Mouse (Mus musculus) small intestine, adult 2 months (tissue): ENCODE measurements around the gene Slco3a1. TPM values are rescaled to one million over a fixed set of nuclear protein-coding genes. Genes with fewer than 3 reads are reported as not detected.
"Not testable (repeated sequence)": the region's sequence is repeated elsewhere in the genome, so short reads cannot be mapped to it uniquely, and the experiment has no call there.

Experiments used
- H3K27ac ChIP-seq: fragments of 200-500 bp; 2 replicates; pipeline ENCODE4 v1.5.1; 2012; ENCODE audit warnings: low read depth, low read length, control low read depth, inconsistent platforms; ENCODE audit not compliant: insufficient read depth
- H3K27me3 ChIP-seq: fragments of 200-500 bp; 2 replicates; pipeline ENCODE4 v1.6.1; 2012; ENCODE audit warnings: mild to moderate bottlenecking, moderate library complexity, low read length, inconsistent platforms; ENCODE audit not compliant: control insufficient read depth, insufficient read depth
- H3K36me3 ChIP-seq: fragments of 200-500 bp; 2 replicates; pipeline ENCODE4 v1.6.1; 2012; ENCODE audit warnings: mild to moderate bottlenecking, low read length, control low read depth, inconsistent platforms; ENCODE audit not compliant: control insufficient read depth, insufficient read depth
- H3K4me1 ChIP-seq: fragments of 200-500 bp; 2 replicates; pipeline ENCODE4 v1.6.1; 2012; ENCODE audit warnings: low read length, inconsistent platforms, mixed read lengths; ENCODE audit not compliant: control insufficient read depth, insufficient read depth, insufficient read length
- H3K4me3 ChIP-seq: fragments of 200-500 bp; 2 replicates; pipeline ENCODE4 v1.5.1; 2012; ENCODE audit warnings: low read depth, mild to moderate bottlenecking, control low read depth, inconsistent platforms, low read length, moderate library complexity
- CTCF ChIP-seq: fragments of 200-500 bp; IDR thresholded peaks from 2 replicates; pipeline ENCODE4 v1.5.1; 2012; ENCODE audit warnings: low read depth, mild to moderate bottlenecking, control low read depth, inconsistent platforms, low read length, moderate library complexity, mixed read lengths; ENCODE audit not compliant: insufficient replicate concordance, insufficient read length; ENCODE audit errors: extremely low read depth
- POLR2A ChIP-seq: fragments of 200-500 bp; IDR thresholded peaks from 2 replicates; pipeline ENCODE4 v1.6.1; 2012; ENCODE audit warnings: low read depth, mild to moderate bottlenecking, control low read depth, inconsistent platforms, low read length, moderate library complexity
- WGBS: fragments of 180-500 bp; shearing (Covaris S2); methylation state at CpG from one replicate; pipeline ENCODE4 v1.1.7; 2018; 5-methylcytosine and 5-hydroxymethylcytosine counted together
- polyA plus RNA-seq: library from polyadenylated mRNA; depleted of rRNA; stranded (reverse); fragments of >200 nt; gene quantifications from 2 replicates; pipeline ENCODE4 v1.2.3, GENCODE M21; 2012

Slco3a1 gene
- polyA plus RNA-seq, 1 experiment: 15.3 TPM

GRCm38 (mm10) chr7:74421591-74421990, 133.0 kb downstream of the Slco3a1 start:
- 68% methylated on average over 2 of the region's 2 CpGs for WGBS

GRCm38 (mm10) chr7:74419706-74420105, 134.9 kb downstream of the Slco3a1 start:
- Histone ChIP-seq H3K36me3 (no peaks in the 10 kb centered on the region), H3K4me1 (peaks cover 28% of the 10 kb centered on the region; the same call in 1 of the 2 replicates), H3K4me3 (no peak overlapping the region), H3K27me3 (no peaks in the 10 kb centered on the region), H3K27ac (no peak overlapping the region)
- no peak for TF ChIP-seq POLR2A
- TF ChIP-seq CTCF: no peak
- WGBS: 80% methylated on average over 4 of the region's 4 CpGs

More at GRCm38 (mm10) chr7:74421591-74421990, 133.0 kb downstream of the Slco3a1 start:
- TF ChIP-seq POLR2A (no peak), CTCF (no peak)
- Histone ChIP-seq H3K4me3 (no peak overlapping the region), H3K4me1 (peaks cover 28% of the 10 kb centered on the region; the same call in 1 of the 2 replicates), H3K36me3 (no peaks in the 10 kb centered on the region), H3K27ac (no peak overlapping the region), H3K27me3 (no peaks in the 10 kb centered on the region)

GRCm38 (mm10) chr7:74417009-74417408, 137.6 kb downstream of the Slco3a1 start:
- TF ChIP-seq CTCF (no peak), POLR2A (no peak)
- no peaks in the 10 kb centered on the region for H3K27me3 ChIP-seq
- H3K4me3 ChIP-seq: no peak overlapping the region
- 22% methylated on average over 6 of the region's 6 CpGs for WGBS
- H3K4me1 ChIP-seq: peaks cover 10% of the 10 kb centered on the region; the same call in 1 of the 2 replicates
- H3K27ac ChIP-seq: no peak overlapping the region
- no peaks in the 10 kb centered on the region for H3K36me3 ChIP-seq

- H3K27me3 ChIP-seq: no peaks in the 10 kb centered on the region
- 83% methylated on average over 6 of the region's 6 CpGs for WGBS
- H3K27ac ChIP-seq: no peak overlapping the region
- peaks cover 7% of the 10 kb centered on the region; the same call in 1 of the 2 replicates for H3K4me1 ChIP-seq
- H3K36me3 ChIP-seq: no peaks in the 10 kb centered on the region
- H3K4me3 ChIP-seq: no peak overlapping the region
- TF ChIP-seq CTCF (no peak), POLR2A (no peak)
These were observed 139.3 kb downstream of the Slco3a1 start for GRCm38 (mm10) chr7:74415241-74415640.

GRCm38 (mm10) chr7:74413738-74414716, 140.6 kb downstream of the Slco3a1 start:
- 63% methylated on average over 9 of the region's 9 CpGs for WGBS
- Histone ChIP-seq H3K27me3 (no peaks in the 10 kb centered on the region), H3K36me3 (no peaks in the 10 kb centered on the region), H3K4me1 (peaks cover 8% of the 10 kb centered on the region; the same call in 1 of the 2 replicates), H3K27ac (no peak overlapping the region), H3K4me3 (no peak overlapping the region)
- TF ChIP-seq POLR2A: no peak
- no peak for TF ChIP-seq CTCF

- no peaks in the 10 kb centered on the region for H3K36me3 ChIP-seq
- no peak overlapping the region for H3K4me3 ChIP-seq
- TF ChIP-seq CTCF (no peak), POLR2A (no peak)
- no peaks in the 10 kb centered on the region for H3K27me3 ChIP-seq
- WGBS: 37% methylated on average over 13 of the region's 13 CpGs
- peaks cover 9% of the 10 kb centered on the region; the same call in 1 of the 2 replicates for H3K4me1 ChIP-seq
- H3K27ac ChIP-seq: peak overlapping the region; percentile 36
These were observed 145.8 kb downstream of the Slco3a1 start for GRCm38 (mm10) chr7:74408601-74409323.

GRCm38 (mm10) chr7:74407851-74408250, 146.7 kb downstream of the Slco3a1 start:
- not testable (repeated sequence) for H3K27me3 ChIP-seq, H3K4me1 ChIP-seq, H3K36me3 ChIP-seq, H3K27ac ChIP-seq, H3K4me3 ChIP-seq
